In the genomic region with DNA sequence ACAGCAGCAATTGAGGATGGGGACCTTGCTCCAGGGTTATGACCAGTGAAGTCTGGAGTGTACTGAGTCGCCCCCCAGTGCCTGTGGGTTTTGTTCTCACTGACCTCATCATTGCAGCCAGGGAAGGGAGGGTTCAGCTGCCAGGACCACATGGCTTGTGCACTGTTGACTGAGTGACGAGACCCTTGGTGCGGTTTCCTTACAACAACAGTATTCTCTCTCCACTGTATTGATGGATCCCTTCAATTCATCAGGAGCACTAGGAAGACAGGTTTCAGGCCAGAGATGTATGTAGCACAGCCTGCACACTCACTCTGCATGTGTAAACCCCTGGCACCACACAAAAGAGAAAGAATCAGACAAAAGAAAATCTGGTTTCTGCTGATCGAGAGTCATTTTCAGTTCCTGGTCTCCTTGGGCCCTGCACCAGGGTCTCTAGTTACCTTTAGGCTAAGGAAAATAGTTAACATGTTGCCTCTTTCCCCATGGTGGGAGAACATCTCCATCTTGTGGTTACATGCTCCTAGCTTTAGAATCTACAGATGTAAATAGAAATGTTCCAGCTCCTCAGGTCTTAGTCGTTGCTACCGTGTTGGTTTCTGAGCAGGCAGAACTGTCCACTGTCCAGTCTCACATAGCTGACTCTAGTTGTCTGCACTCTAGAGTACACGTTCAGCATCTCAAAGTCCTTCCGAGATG, we compare ENCODE assay signal across 15 mouse cellular contexts.
DNase-seq lines count a peak whose midpoint lies in the region; ATAC-seq and TF ChIP-seq lines count a peak whose summit lies in the region.
"Had no signal": no experiment of that assay in that cellular context is flagged by ENCODE, and none has a peak within 500 bp of the region (broad histone marks: within the 10 kb centered on the region; RNA-seq: fewer than 3 reads in every experiment).

No protein-coding gene starts in this region.

- no peaks in the 10 kb centered on the region for H3K36me3 ChIP-seq in heart, postnatal 0 days (replicated peaks; ENCODE audit: control insufficient read depth, insufficient read depth, low read length)
- no peaks in the 10 kb centered on the region for H3K36me3 ChIP-seq in CH12.LX (replicated peaks in 1 of 2; ENCODE audit: control insufficient read depth in 1 of 2, insufficient read depth in 1 of 2, low read length in 1 of 2)
- H3K36me3 ChIP-seq in embryonic facial prominence, embryonic 14.5 days (ENCODE audit: control insufficient read depth, insufficient read depth, low read length): no peaks in the 10 kb centered on the region
- H3K36me3 ChIP-seq: embryonic facial prominence, embryonic 13.5 days; forebrain, embryonic 12.5 days had no signal

- dilution Hi-C loops in CH12.LX (cut with MboI; ENCODE audit: extremely low pct_ligation_motif_present, extremely low pct_unique_long_range_greater_than_20kb, low sequenced_read_pairs): no loop called here

- 68% methylated on average over 8 of the region's 8 CpGs for WGBS in heart, postnatal 0 days
- WGBS in embryonic facial prominence, embryonic 14.5 days: 61% methylated on average over 8 of the region's 8 CpGs

- no peak overlapping the region for H3K27ac ChIP-seq in heart, postnatal 0 days (ENCODE audit: low read depth)
- H3K27ac ChIP-seq in left cerebral cortex, adult 2 months: no peak overlapping the region
- no peak overlapping the region for H3K27ac ChIP-seq in CH12.LX (ENCODE audit: insufficient read depth, low read depth)
- H3K27ac ChIP-seq in embryonic facial prominence, embryonic 14.5 days (replicated peaks; ENCODE audit: low read depth, low read length): no peak overlapping the region; the same call in 1 of the 2 replicates
- H3K27ac ChIP-seq: embryonic facial prominence, embryonic 13.5 days; forebrain, embryonic 12.5 days had no signal

- TF ChIP-seq POLR2A in CH12.LX (IDR thresholded peaks at IDR 0.05; ENCODE audit: low read depth, low read length): no peak

- no peaks in the 10 kb centered on the region for H3K4me1 ChIP-seq in heart, postnatal 0 days (ENCODE audit: control insufficient read depth, insufficient read depth)
- H3K4me1 ChIP-seq in CH12.LX (ENCODE audit: control insufficient read depth in 1 of 2, insufficient read depth in 2 of 2): peaks cover 5 to 22% of the 10 kb centered on the region in 2 experiments
- peaks cover 6% of the 10 kb centered on the region; the same call in 1 of the 2 replicates for H3K4me1 ChIP-seq in embryonic facial prominence, embryonic 14.5 days (ENCODE audit: control insufficient read depth, insufficient read depth, low read length)

- no peak for ATAC-seq in heart, postnatal 0 days (ENCODE audit: insufficient read depth, low read depth)
- 0 out of 2 replicates have a peak, but pooled peaks have one; percentile 26 for ATAC-seq in embryonic facial prominence, embryonic 14.5 days (ENCODE audit: low read depth)

- no peaks in the 10 kb centered on the region for H3K27me3 ChIP-seq in heart, postnatal 0 days (ENCODE audit: control insufficient read depth, insufficient read depth, low read length)
- no peaks in the 10 kb centered on the region for H3K27me3 ChIP-seq in CH12.LX (replicated peaks)
- H3K27me3 ChIP-seq in embryonic facial prominence, embryonic 14.5 days (replicated peaks; ENCODE audit: control insufficient read depth, insufficient read depth, low read length): no peaks in the 10 kb centered on the region
- H3K27me3 ChIP-seq: embryonic facial prominence, embryonic 13.5 days; forebrain, embryonic 12.5 days had no signal

- no peaks in the 10 kb centered on the region for H3K9me3 ChIP-seq in heart, postnatal 0 days (replicated peaks; ENCODE audit: control insufficient read depth, low read length)
- H3K9me3 ChIP-seq in CH12.LX (replicated peaks; ENCODE audit: low read length): no peaks in the 10 kb centered on the region
- no peaks in the 10 kb centered on the region for H3K9me3 ChIP-seq in embryonic facial prominence, embryonic 14.5 days (ENCODE audit: control insufficient read depth, low read length)
- H3K9me3 ChIP-seq: embryonic facial prominence, embryonic 13.5 days; forebrain, embryonic 12.5 days had no signal

- no peak overlapping the region for H3K4me2 ChIP-seq in heart, postnatal 0 days (ENCODE audit: low read depth, low read length)
- no peak overlapping the region for H3K4me2 ChIP-seq in CH12.LX (ENCODE audit: insufficient read depth, low read depth, poor library complexity, severe bottlenecking)
- no peak overlapping the region for H3K4me2 ChIP-seq in embryonic facial prominence, embryonic 14.5 days (ENCODE audit: low read depth, low read length)
- H3K4me2 ChIP-seq: embryonic facial prominence, embryonic 13.5 days; forebrain, embryonic 12.5 days had no signal

- no peak overlapping the region for H3K4me3 ChIP-seq in heart, postnatal 0 days (ENCODE audit: low read depth, low read length)
- H3K4me3 ChIP-seq in left cerebral cortex, adult 2 months: no peak overlapping the region
- no peak overlapping the region for H3K4me3 ChIP-seq in CH12.LX (replicated peaks in 1 of 3; ENCODE audit: low read depth in 2 of 3, low read length in 2 of 3, poor library complexity in 1 of 3)
- H3K4me3 ChIP-seq in embryonic facial prominence, embryonic 14.5 days (ENCODE audit: low read depth, low read length): no peak overlapping the region
- H3K4me3 ChIP-seq: embryonic facial prominence, embryonic 13.5 days; forebrain, embryonic 12.5 days had no signal

- no peaks in the 10 kb centered on the region for H3K79me2 ChIP-seq in CH12.LX (replicated peaks; ENCODE audit: control insufficient read depth, extremely low read depth, insufficient read depth, poor library complexity, severe bottlenecking)

- no peak for DNase-seq in heart, postnatal 0 days (ENCODE audit: low spot score)
- DNase-seq in heart, postnatal 36 days: no peak
- no peak for DNase-seq in left cerebral cortex, adult 2 months (ENCODE audit: extremely low spot score in 1 of 2, low spot score in 2 of 2)
- DNase-seq in left cerebral cortex, postnatal 4 days: no peak
- DNase-seq in CH12.LX (ENCODE audit: extremely low read depth): no peak
- peak; percentile 53 for DNase-seq in embryonic facial prominence, embryonic 14.5 days (ENCODE audit: low spot score)
- no peak for DNase-seq in adrenal gland, adult 8-10 months
- DNase-seq: adrenal gland, postnatal 10 days; cerebellum, postnatal 14 days; gastrocnemius, postnatal 36 days; liver; right cerebral cortex, postnatal 4 days; thymus, postnatal 14 days had no signal

- no peak overlapping the region for H3K9ac ChIP-seq in heart, postnatal 0 days (replicated peaks; ENCODE audit: low read depth, low read length)
- no peak overlapping the region for H3K9ac ChIP-seq in CH12.LX (ENCODE audit: insufficient read depth, low read depth)
- no peak overlapping the region for H3K9ac ChIP-seq in embryonic facial prominence, embryonic 14.5 days (ENCODE audit: low read depth, low read length)
- H3K9ac ChIP-seq: embryonic facial prominence, embryonic 13.5 days; forebrain, embryonic 12.5 days had no signal

- TF ChIP-seq CTCF in heart, postnatal 0 days (IDR thresholded peaks at IDR 0.05; ENCODE audit: low read depth): peak; percentile 36
- peak; percentile 23 for TF ChIP-seq CTCF in left cerebral cortex, adult 2 months (IDR thresholded peaks at IDR 0.05)
- peak in 1 of 2 experiments; percentile 42; a peak in 2 of 4 replicates for TF ChIP-seq CTCF in CH12.LX (conservative IDR thresholded peaks at IDR 0.05 in 1 of 2, IDR thresholded peaks at IDR 0.05 in 1 of 2; ENCODE audit: low read depth in 2 of 2, low read length in 2 of 2)

- TF ChIP-seq RAD21 in CH12.LX (IDR thresholded peaks at IDR 0.05; ENCODE audit: low read depth, low read length): peak; percentile 35

- in situ Hi-C loops in CH12.LX (cut with MboI; ENCODE audit: low pct_ligation_motif_present, low pct_unique_long_range_greater_than_20kb, low sequenced_read_pairs): no loop called here

- TF ChIP-seq EP300 in heart, postnatal 0 days (IDR thresholded peaks at IDR 0.05; ENCODE audit: low read depth): no peak
- TF ChIP-seq EP300 in CH12.LX (IDR thresholded peaks at IDR 0.05; ENCODE audit: low read length): no peak

- intact Hi-C loops in heart, postnatal 36 days (cut with DNase I): no loop called here
- intact Hi-C loops in left cerebral cortex, adult 2 months (cut with DNase I): no loop called here
- intact Hi-C loops in left cerebral cortex, postnatal 4 days (cut with DNase I): no loop called here

TF ChIP-seq in CH12.LX, 34 proteins besides CTCF, POLR2A, EP300 and RAD21:
- TF ChIP-seq GABPA (IDR thresholded peaks at IDR 0.05; ENCODE audit: insufficient replicate concordance, low read depth, low read length): no peak
- TF ChIP-seq ZNF384 (IDR thresholded peaks at IDR 0.05; ENCODE audit: low read depth, low read length): no peak
